Mouse (Mus musculus) bone marrow, adult 2 months (tissue): ENCODE results near the gene Dqx1. TPM values are rescaled to one million over a fixed set of nuclear protein-coding genes. Genes with fewer than 3 reads are reported as not detected.

Source experiments
- H3K27ac ChIP-seq: fragments of 200-500 bp; 2 replicates; pipeline ENCODE4 v1.5.1; 2012; ENCODE audit warnings: low read depth, mild to moderate bottlenecking, control low read depth, inconsistent platforms, low read length; ENCODE audit not compliant: control insufficient read depth, poor library complexity, insufficient read depth
- H3K4me1 ChIP-seq: fragments of 200-500 bp; 2 replicates; pipeline ENCODE4 v1.6.1; 2011; ENCODE audit warnings: low read length; ENCODE audit not compliant: control insufficient read depth, insufficient read depth
- H3K4me3 ChIP-seq: fragments of 200-500 bp; replicated peaks from 2 replicates; pipeline ENCODE3; 2011; ENCODE audit warnings: mild to moderate bottlenecking, low read depth, low read length, control low read depth; ENCODE audit not compliant: control insufficient read depth
- CTCF ChIP-seq: fragments of 200-500 bp; IDR thresholded peaks from 2 replicates; pipeline ENCODE4 v1.5.1; 2011; ENCODE audit warnings: low read length, control low read depth; ENCODE audit not compliant: control insufficient read depth, insufficient read depth
- POLR2A ChIP-seq: fragments of 200-500 bp; IDR thresholded peaks from 2 replicates; pipeline ENCODE4 v1.6.1; 2011; ENCODE audit warnings: low read depth, mild to moderate bottlenecking, control low read depth, low read length, borderline replicate concordance; ENCODE audit not compliant: control insufficient read depth
- WGBS: fragments of 180-500 bp; shearing (Covaris S2); methylation state at CpG from one replicate; pipeline ENCODE4 v1.1.7; 2018; 5-methylcytosine and 5-hydroxymethylcytosine counted together
- polyA plus RNA-seq: library from polyadenylated mRNA; stranded (reverse); fragments of >200 nt; gene quantifications from 2 replicates; pipeline ENCODE4 v1.2.4, GENCODE M21; 2011; ENCODE audit warnings: low replicate concordance; ENCODE audit not compliant: missing spikeins, insufficient read depth, insufficient read length

Dqx1 gene
- polyA plus RNA-seq, 1 experiment: 13.5 TPM

- TF ChIP-seq CTCF (no peak), POLR2A (no peak)
- H3K4me3 ChIP-seq: no peak overlapping the region
- H3K27ac ChIP-seq: no peak overlapping the region
- WGBS: 29% methylated on average over 7 of the region's 9 CpGs
- peaks cover 4% of the 10 kb centered on the region; the same call in 1 of the 2 replicates for H3K4me1 ChIP-seq
Observed at GRCm38 (mm10) chr6:83027706-83028105, 29.9 kb upstream of the Dqx1 start.

GRCm38 (mm10) chr6:83029777-83030176 is 27.9 kb upstream of the Dqx1 start:
- H3K27ac ChIP-seq: no peak overlapping the region
- WGBS: 82% methylated on average over 10 of the region's 10 CpGs
- peaks cover 4% of the 10 kb centered on the region; the same call in 1 of the 2 replicates for H3K4me1 ChIP-seq
- no peak for TF ChIP-seq POLR2A
- no peak for TF ChIP-seq CTCF
- H3K4me3 ChIP-seq: no peak overlapping the region

GRCm38 (mm10) chr6:83031111-83031510 is 26.5 kb upstream of the Dqx1 start:
- 89% methylated on average over 7 of the region's 7 CpGs for WGBS
- H3K27ac ChIP-seq: no peak overlapping the region
- peaks cover 2% of the 10 kb centered on the region; the same call in 1 of the 2 replicates for H3K4me1 ChIP-seq
- TF ChIP-seq CTCF (no peak), POLR2A (no peak)
- no peak overlapping the region for H3K4me3 ChIP-seq

- Histone ChIP-seq H3K4me1 (peaks cover 2% of the 10 kb centered on the region; the same call in 1 of the 2 replicates), H3K27ac (peak overlapping the region; percentile 64; the same call in 1 of the 2 replicates), H3K4me3 (peak overlapping the region; percentile 95)
- WGBS: 83% methylated on average over 18 of the region's 18 CpGs
- TF ChIP-seq CTCF (no peak), POLR2A (no peak)
Observed at GRCm38 (mm10) chr6:83031921-83032590, 25.6 kb upstream of the Dqx1 start.

GRCm38 (mm10) chr6:83032769-83033191 is 24.9 kb upstream of the Dqx1 start:
- peak overlapping the region; percentile 64 for H3K27ac ChIP-seq
- WGBS: 0% methylated on average over 31 of the region's 31 CpGs
- H3K4me3 ChIP-seq: peak overlapping the region; percentile 95
- peak; percentile 53; the same call in 1 of the 2 replicates for TF ChIP-seq POLR2A
- peak; percentile 22; the same call in 1 of the 2 replicates for TF ChIP-seq CTCF
- H3K4me1 ChIP-seq: no peaks in the 10 kb centered on the region; the same call in 1 of the 2 replicates

- Histone ChIP-seq H3K4me1 (peaks cover 3% of the 10 kb centered on the region; the same call in 1 of the 2 replicates), H3K4me3 (peak within 1 kb of the TSS; percentile 95), H3K27ac (peak within 1 kb of the TSS; percentile 79)
- TF ChIP-seq POLR2A: peak; percentile 70
- TF ChIP-seq CTCF: no peak
- WGBS: 1% methylated on average over 51 of the region's 51 CpGs
Observed at GRCm38 (mm10) chr6:83033249-83034185, 24.1 kb upstream of the Dqx1 start, which contains the start of the genes Dok1 and Loxl3. Gene Dok1, minus strand, starts transcription at chr6:83033471. Gene Loxl3, plus strand, starts transcription at chr6:83034173.

- H3K27ac ChIP-seq: no peak overlapping the region
- H3K4me1 ChIP-seq: peaks cover 3% of the 10 kb centered on the region; the same call in 1 of the 2 replicates
- no peak for TF ChIP-seq CTCF
- TF ChIP-seq POLR2A: no peak
- no peak overlapping the region for H3K4me3 ChIP-seq
- 89% methylated on average over 5 of the region's 5 CpGs for WGBS
Observed at GRCm38 (mm10) chr6:83034463-83035055, 23.1 kb upstream of the Dqx1 start.

GRCm38 (mm10) chr6:83037188-83037587 is 20.5 kb upstream of the Dqx1 start:
- TF ChIP-seq CTCF (no peak), POLR2A (no peak)
- H3K4me3 ChIP-seq: no peak overlapping the region
- H3K27ac ChIP-seq: no peak overlapping the region
- WGBS: 86% methylated on average over 8 of the region's 8 CpGs
- peaks cover 3% of the 10 kb centered on the region; the same call in 1 of the 2 replicates for H3K4me1 ChIP-seq
